Mouse (Mus musculus): ENCODE measurements around the gene Prl2c1. TPM values are rescaled to one million over a fixed set of nuclear protein-coding genes. Genes with fewer than 3 reads are reported as not detected.
"Not testable (repeated sequence)": the region's sequence is repeated elsewhere in the genome, so short reads cannot be mapped to it uniquely, and the experiment has no call there.

Gene Prl2c1
- polyA plus RNA-seq (2015; fragmentation: Nextera tagmentation; extraction: Ambion mirVana): not detected in 2 replicates

- Histone ChIP-seq H3K27ac (ENCODE audit: low read length) (no peak within 1 kb of the TSS), H3K27me3 (ENCODE audit: control insufficient read depth, insufficient read depth, low read length) (no peaks in the 10 kb centered on the region), H3K4me2 (ENCODE audit: low read depth, low read length) (no peak within 1 kb of the TSS), H3K9ac (ENCODE audit: low read length) (no peak within 1 kb of the TSS), H3K4me1 (ENCODE audit: control insufficient read depth, insufficient read depth, low read length) (no peaks in the 10 kb centered on the region), H3K4me3 (replicated peaks; ENCODE audit: low read length) (no peak within 1 kb of the TSS), H3K36me3 (ENCODE audit: control insufficient read depth, insufficient read depth, low read length) (no peaks in the 10 kb centered on the region), H3K9me3 (replicated peaks; ENCODE audit: control insufficient read depth, low read length) (no peaks in the 10 kb centered on the region)
- ATAC-seq (ENCODE audit: insufficient read depth, low FRiP score): no peak
- 86% methylated on average over 3 of the region's 3 CpGs for WGBS
Observed at GRCm38 (mm10) chr13:27849042-27849441, at the start of gene Prl2c1. Gene Prl2c1 (plus strand): TSS chr13:27849342.

GRCm38 (mm10) chr13:27801354-27801753 lies 47.8 kb upstream of the Prl2c1 start, which contains the start of gene Prl2a1:
Gene Prl2a1 (plus strand): TSS chr13:27801654.
- no peak within 1 kb of the TSS for H3K4me3 ChIP-seq (replicated peaks; ENCODE audit: low read length)
- no peaks in the 10 kb centered on the region for H3K36me3 ChIP-seq (ENCODE audit: control insufficient read depth, insufficient read depth, low read length)
- no peaks in the 10 kb centered on the region for H3K27me3 ChIP-seq (ENCODE audit: control insufficient read depth, insufficient read depth, low read length)
- H3K9ac ChIP-seq (ENCODE audit: low read length): no peak within 1 kb of the TSS
- H3K4me1 ChIP-seq (ENCODE audit: control insufficient read depth, insufficient read depth, low read length): no peaks in the 10 kb centered on the region
- 71% methylated on average over 1 of the region's 1 CpGs for WGBS
- H3K9me3 ChIP-seq (replicated peaks; ENCODE audit: control insufficient read depth, low read length): no peaks in the 10 kb centered on the region
- no peak within 1 kb of the TSS for H3K27ac ChIP-seq (ENCODE audit: low read length)
- H3K4me2 ChIP-seq (ENCODE audit: low read depth, low read length): no peak within 1 kb of the TSS
- no peak for ATAC-seq (ENCODE audit: insufficient read depth, low FRiP score)

- H3K4me2 ChIP-seq (ENCODE audit: low read depth, low read length): no peak overlapping the region
- 64% methylated on average over 1 of the region's 1 CpGs for WGBS
- no peak overlapping the region for H3K9ac ChIP-seq (ENCODE audit: low read length)
- H3K4me1 ChIP-seq (ENCODE audit: control insufficient read depth, insufficient read depth, low read length): no peaks in the 10 kb centered on the region
- H3K9me3 ChIP-seq (replicated peaks; ENCODE audit: control insufficient read depth, low read length): no peaks in the 10 kb centered on the region
- H3K36me3 ChIP-seq (ENCODE audit: control insufficient read depth, insufficient read depth, low read length): no peaks in the 10 kb centered on the region
- no peak overlapping the region for H3K27ac ChIP-seq (ENCODE audit: low read length)
- no peak overlapping the region for H3K4me3 ChIP-seq (replicated peaks; ENCODE audit: low read length)
- no peak for ATAC-seq (ENCODE audit: insufficient read depth, low FRiP score)
- H3K27me3 ChIP-seq (ENCODE audit: control insufficient read depth, insufficient read depth, low read length): no peaks in the 10 kb centered on the region
Observed at GRCm38 (mm10) chr13:27802765-27803164, 46.4 kb upstream of the Prl2c1 start.

GRCm38 (mm10) chr13:27904236-27904635 lies 55.1 kb downstream of the Prl2c1 start:
- 80% methylated on average over 2 of the region's 2 CpGs for WGBS
- not testable (repeated sequence) for ATAC-seq (ENCODE audit: insufficient read depth, low FRiP score)

More at GRCm38 (mm10) chr13:27904236-27904635, 55.1 kb downstream of the Prl2c1 start:
- H3K27me3 ChIP-seq (ENCODE audit: control insufficient read depth, insufficient read depth, low read length); H3K9ac ChIP-seq (ENCODE audit: low read length); H3K4me1 ChIP-seq (ENCODE audit: control insufficient read depth, insufficient read depth, low read length); H3K4me2 ChIP-seq (ENCODE audit: low read depth, low read length); H3K27ac ChIP-seq (ENCODE audit: low read length); H3K4me3 ChIP-seq (replicated peaks; ENCODE audit: low read length); H3K36me3 ChIP-seq (ENCODE audit: control insufficient read depth, insufficient read depth, low read length); H3K9me3 ChIP-seq (replicated peaks; ENCODE audit: control insufficient read depth, low read length): not testable (repeated sequence)

Other genes with a start within 250 kb of the Prl2c1 start
- not detected in 2 replicates for gene Prl7b1, start 238.8 kb upstream of the Prl2c1 start, polyA plus RNA-seq (2015; fragmentation: Nextera tagmentation; extraction: Ambion mirVana)
- gene Prl7a1, start 206.8 kb upstream of the Prl2c1 start, polyA plus RNA-seq (2015; fragmentation: Nextera tagmentation; extraction: Ambion mirVana): not detected in 2 replicates
- gene Prl7a2, start 181.3 kb upstream of the Prl2c1 start, polyA plus RNA-seq (2015; fragmentation: Nextera tagmentation; extraction: Ambion mirVana): not detected in 2 replicates
- not detected in 2 replicates for gene Prl7d1, start 132.6 kb upstream of the Prl2c1 start, polyA plus RNA-seq (2015; fragmentation: Nextera tagmentation; extraction: Ambion mirVana)
- gene Prl7c1, start 68.5 kb upstream of the Prl2c1 start, polyA plus RNA-seq (2015; fragmentation: Nextera tagmentation; extraction: Ambion mirVana): not detected in 2 replicates
- not detected in 2 replicates for gene Prl2a1, start 47.7 kb upstream of the Prl2c1 start, polyA plus RNA-seq (2015; fragmentation: Nextera tagmentation; extraction: Ambion mirVana)
- not detected in 2 replicates for gene Prl4a1, start 166.9 kb downstream of the Prl2c1 start, polyA plus RNA-seq (2015; fragmentation: Nextera tagmentation; extraction: Ambion mirVana)

All from stomach, embryonic 16.5 days (tissue).